Mouse (Mus musculus) v-Abl transformed pro-B cells (cell line): ENCODE measurements around the gene Prim1.

Experiments used
- in situ Hi-C, 2 experiments: fragments of 400-800 bp; cut with MboI; formaldehyde crosslinking; loops; one replicate each; pipeline ENCODE4 v1.15.1; 2025; ENCODE audit not compliant: unreplicated experiment in 2 of 2

Prim1 gene

DNA sequence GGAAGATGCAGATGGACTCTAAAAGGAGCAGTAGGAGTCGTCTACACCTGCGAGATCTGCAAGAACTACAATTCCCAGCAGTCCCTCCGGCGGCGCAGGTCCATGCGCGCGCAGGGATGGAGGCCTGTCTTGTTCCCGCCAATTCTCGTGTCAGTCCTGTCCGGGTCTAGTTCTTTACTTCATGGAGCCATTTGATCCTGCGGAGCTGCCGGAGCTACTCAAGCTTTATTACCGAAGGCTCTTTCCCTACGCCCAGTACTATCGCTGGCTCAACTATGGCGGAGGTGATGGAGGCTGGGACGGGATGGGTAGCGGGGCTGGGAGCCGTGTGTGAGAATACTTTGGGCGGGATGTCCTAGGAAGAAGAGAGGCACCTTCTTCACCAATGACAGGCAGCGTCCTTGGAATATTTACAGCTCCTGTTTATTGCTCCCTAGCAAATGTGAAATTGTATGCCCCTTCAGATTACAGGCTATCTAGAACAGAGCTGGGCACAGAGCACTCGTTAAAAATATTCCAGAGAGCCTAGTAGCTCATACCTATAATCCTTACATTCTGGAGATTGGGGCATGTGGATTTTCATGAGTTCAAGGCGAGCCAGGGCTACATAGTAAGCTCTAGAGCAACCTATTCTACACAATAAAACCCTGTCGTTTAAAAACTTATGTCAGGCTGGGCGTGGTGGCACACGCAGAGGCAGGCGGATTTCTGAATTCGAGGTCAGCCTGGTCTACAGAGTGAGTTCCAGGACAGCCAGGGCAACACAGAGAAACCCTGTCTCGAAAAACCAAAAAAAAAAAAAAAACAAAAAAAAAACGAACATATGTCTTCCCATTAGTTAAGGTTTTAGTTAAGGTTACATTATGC lies at the start of gene Prim1:
Prim1 (plus strand) TSS at position 101 of the 867 bp plus-strand sequence.
- in situ Hi-C loops, result no loop called here

- in situ Hi-C loops, result no loop called here
Measured at GRCm38 (mm10) chr10:127966506-127966905, 48.5 kb upstream of the Prim1 start.

DNA sequence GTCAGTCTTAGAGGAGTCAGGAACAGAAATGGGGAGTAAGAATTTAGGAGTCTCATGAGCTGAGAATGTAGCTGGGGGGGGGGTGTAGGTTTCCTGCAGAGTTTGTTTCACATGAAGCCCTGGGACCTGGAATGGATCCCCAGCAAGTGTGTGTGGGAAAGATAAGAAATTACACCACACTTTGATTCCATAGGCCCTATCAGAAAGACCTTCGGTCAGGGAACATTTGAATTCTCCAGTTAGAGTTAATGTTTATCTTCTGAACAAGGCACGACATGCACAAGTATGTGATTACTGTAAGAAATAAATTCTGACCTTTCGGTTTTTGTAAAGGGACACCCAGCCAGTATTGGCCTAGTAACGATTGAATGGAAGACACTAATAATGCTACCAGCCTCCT lies 45.1 kb upstream of the Prim1 start:
- in situ Hi-C loops, result no loop called here

- in situ Hi-C loops, result no loop called here
Measured at GRCm38 (mm10) chr10:127970359-127970831, 44.6 kb upstream of the Prim1 start.

- in situ Hi-C loops, result no loop called here
Measured at GRCm38 (mm10) chr10:127971135-127971534, 43.8 kb upstream of the Prim1 start.

- in situ Hi-C loops, result no loop called here
Measured at GRCm38 (mm10) chr10:127974062-127974461, 40.9 kb upstream of the Prim1 start.

GRCm38 (mm10) chr10:127975503-127975902 lies 39.5 kb upstream of the Prim1 start:
- in situ Hi-C loops, result no loop called here

DNA sequence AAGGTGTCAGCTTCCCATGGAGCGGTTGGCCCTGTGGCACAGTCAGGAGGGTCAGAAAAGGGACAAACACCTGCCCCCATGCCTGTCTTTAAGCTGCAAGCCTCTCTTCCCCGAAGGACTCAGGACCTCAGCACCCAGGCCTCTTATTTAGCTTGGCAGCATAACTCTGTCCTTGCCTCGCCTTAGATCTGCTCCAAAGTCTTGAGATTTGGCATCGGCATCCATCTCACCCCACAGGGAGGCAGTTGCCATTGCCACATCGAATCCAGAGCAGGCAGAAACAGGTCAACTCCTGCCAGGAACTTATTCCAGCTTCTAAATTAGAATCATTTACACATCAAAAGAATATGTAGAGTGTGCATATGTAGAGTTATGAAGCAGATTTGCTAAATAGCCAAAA lies 30.3 kb upstream of the Prim1 start:
- in situ Hi-C loops, result no loop called here

DNA sequence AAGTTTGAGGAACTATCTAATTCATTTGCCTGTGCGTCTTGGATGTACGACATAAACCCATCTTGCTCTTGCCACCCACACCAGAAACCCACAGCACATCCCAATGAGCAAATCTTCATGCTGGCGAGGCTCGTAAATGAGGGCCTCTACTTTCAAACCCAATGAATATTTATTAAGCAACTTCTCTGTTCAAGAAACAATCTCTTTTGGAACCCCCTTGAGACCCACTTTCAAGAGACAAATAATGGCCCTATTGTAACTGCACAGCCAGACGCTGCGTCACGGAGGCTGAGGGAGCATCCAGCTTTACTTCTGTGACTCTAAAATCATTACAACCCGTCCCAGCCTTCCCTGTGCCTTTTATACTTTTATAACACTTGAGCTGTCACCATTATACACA lies 29.4 kb upstream of the Prim1 start:
- in situ Hi-C loops, result no loop called here

GRCm38 (mm10) chr10:127996690-127997089 lies 18.3 kb upstream of the Prim1 start:
- in situ Hi-C loops, result no loop called here

DNA sequence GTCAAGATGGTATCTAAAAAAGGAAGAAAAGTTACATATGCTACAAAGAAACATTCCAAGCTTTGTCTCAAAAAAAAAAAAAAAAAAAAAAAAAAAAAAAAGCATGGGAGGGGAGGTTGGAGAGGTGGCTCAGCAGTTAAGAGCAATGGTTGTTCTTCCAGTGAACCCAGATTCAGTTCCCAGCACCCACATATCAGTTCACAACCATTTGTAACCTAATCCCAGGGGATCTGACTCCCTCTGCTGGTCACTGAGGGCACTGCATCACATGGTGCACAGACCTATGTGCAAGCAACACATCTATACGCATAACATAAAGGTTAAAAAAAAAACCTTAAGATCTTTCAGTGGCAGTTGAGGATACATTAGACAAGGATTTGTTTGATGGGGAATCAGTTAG lies 16.7 kb upstream of the Prim1 start:
- in situ Hi-C loops, result no loop called here

GRCm38 (mm10) chr10:128003281-128003801 lies 11.6 kb upstream of the Prim1 start:
- in situ Hi-C loops, result loop anchor here in 1 of 2 experiments (10.0 kb wide), 1 partner anchor 369 kb away; no protein-coding TSS in a partner anchor

DNA sequence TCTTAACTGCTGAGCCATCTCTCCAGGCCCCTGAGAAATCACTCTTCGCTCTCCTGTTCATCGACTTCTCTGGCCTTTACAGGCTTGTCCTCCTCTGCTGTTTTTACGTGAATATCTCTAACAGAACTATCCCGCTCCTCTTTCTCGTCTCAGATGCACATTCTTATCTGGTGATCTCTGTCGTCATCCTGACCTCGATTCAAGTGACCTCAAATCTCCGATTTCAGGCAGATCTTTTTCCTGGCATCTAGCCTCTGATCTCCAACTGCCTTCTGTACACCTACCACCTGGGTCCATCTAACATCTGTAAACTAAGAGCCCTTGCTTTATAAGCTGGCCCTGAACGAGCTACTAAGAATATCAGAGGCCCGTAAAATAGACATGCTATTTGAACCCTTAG lies 10.1 kb upstream of the Prim1 start:
- in situ Hi-C loops, result loop anchor here (5.0 to 10.0 kb wide), 4 partner anchors 48 to 438 kb away; no protein-coding TSS in a partner anchor

DNA sequence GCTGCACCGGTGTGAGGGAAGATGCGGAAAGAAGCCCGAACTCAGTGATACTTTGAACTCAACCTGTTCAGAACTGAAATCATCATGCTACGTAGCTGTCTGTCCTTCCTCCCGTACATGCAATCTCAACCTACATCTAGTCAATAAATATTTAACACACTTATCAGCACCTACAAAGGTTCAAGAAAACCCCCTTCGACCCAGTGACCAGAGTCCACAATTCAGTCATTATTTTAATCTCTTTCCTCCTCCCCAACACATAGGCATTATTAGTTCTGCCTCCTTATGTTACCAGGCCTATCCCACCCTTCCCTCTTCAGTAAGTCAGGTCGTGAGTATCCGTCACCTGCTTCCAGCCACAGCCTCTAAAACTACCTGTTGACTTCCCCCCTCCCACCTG lies 9.5 kb upstream of the Prim1 start:
- in situ Hi-C loops, result loop anchor here (5.0 to 10.0 kb wide), 4 partner anchors 48 to 438 kb away; no protein-coding TSS in a partner anchor

- in situ Hi-C loops, result loop anchor here (5.0 to 10.0 kb wide), 4 partner anchors 50 to 440 kb away; no protein-coding TSS in a partner anchor
Measured at GRCm38 (mm10) chr10:128007446-128007845, 7.5 kb upstream of the Prim1 start, which contains the start of gene Hsd17b6. Hsd17b6 (minus strand) TSS chr10:128007611.

GRCm38 (mm10) chr10:128008207-128008889 lies 6.6 kb upstream of the Prim1 start:
- in situ Hi-C loops, result loop anchor here (5.0 to 10.0 kb wide), 4 partner anchors 51 to 441 kb away; no protein-coding TSS in a partner anchor

DNA sequence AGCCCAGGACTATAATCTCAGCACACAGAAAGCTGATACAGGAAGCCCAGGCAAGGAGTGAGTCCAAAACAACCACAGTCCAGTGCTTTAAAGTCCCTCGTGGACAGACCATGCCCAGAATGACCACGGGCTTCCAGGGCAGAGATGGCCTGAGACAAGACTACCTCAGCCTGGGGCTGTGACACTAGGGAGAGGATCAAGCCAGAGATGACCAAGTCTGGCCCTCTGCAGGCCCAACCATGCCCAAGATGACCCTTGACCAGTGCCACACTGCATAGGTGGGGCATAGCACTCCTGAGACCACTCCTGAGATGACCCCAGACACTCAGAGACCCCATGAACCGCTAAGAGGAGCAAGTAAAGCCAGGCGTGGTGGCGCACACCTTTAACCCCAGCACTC lies 5.2 kb upstream of the Prim1 start:
- in situ Hi-C loops, result loop anchor here (5.0 to 10.0 kb wide), 4 partner anchors 52 to 442 kb away; no protein-coding TSS in a partner anchor

- in situ Hi-C loops, result loop anchor here in 1 of 2 experiments (10.0 kb wide), 1 partner anchor 53 kb away; no protein-coding TSS in a partner anchor
Measured at GRCm38 (mm10) chr10:128022196-128022595, 7.2 kb downstream of the Prim1 start.

DNA sequence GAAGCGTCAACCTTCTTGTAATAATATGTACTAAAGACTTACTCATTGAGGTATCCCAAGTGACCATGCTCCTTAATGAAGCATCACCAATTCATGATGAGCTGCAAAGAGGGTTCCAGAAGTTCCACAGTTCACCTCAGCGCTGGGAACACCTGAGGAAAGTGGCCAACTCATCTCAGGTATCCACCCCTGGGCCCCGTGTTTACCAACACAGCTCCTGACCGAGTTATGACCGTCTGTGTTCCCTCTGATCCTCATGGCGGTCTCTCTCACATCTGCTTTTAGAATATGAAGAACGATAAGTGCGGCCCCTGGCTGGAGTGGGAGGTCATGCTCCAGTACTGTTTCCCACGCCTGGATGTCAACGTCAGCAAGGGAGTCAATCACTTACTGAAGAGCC lies 8.5 kb downstream of the Prim1 start:
- in situ Hi-C loops, result loop anchor here in 1 of 2 experiments (10.0 kb wide), 1 partner anchor 51 kb away; no protein-coding TSS in a partner anchor

- in situ Hi-C loops, result loop anchor here (5.0 to 10.0 kb wide), 2 partner anchors 42 to 45 kb away; no protein-coding TSS in a partner anchor
Measured at GRCm38 (mm10) chr10:128029931-128030330, 15.0 kb downstream of the Prim1 start.

DNA sequence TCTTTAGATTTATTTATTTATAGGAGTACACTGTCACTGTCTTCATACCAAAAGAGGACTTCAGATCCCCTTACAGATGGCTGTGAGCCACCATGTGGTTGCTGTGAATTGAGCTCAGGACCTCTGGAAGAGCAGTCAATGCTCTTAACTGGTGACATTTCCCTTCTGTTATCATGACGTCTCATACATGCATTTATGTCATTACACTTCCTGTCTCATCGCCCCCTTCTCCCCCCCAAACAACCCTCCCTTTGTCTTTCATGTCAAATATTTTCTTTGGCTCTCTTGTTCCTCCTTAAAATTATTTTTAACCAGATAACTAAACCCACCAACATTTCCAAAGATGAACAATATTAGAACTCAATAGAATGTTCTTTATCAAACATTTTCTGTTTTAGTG lies 15.9 kb downstream of the Prim1 start:
- in situ Hi-C loops, result no loop called here
